Mouse (Mus musculus) forebrain, postnatal 0 days (tissue): ENCODE results near the gene Eogt. TPM values are rescaled to one million over a fixed set of nuclear protein-coding genes. Genes with fewer than 3 reads are reported as not detected.

Source experiments
- ATAC-seq: fragments of 200-750 bp; cut with Nextera tagmentation; 2 replicates; pipeline ENCODE4 v1.8.0; 2017; ENCODE audit warnings: mild to moderate bottlenecking, moderate library complexity
- DNase-seq: peaks from one replicate; pipeline ENCODE4 v3.0.0-alpha.2; 2015
- H3K27ac ChIP-seq: fragments of 300-500 bp; sonication (generic); 2 replicates; pipeline ENCODE4 v1.5.1; 2014; ENCODE audit warnings: low read depth, mild to moderate bottlenecking, antibody characterized with exemption, low read length, moderate library complexity, mixed read lengths
- H3K27me3 ChIP-seq: fragments of 300-500 bp; sonication (generic); 2 replicates; pipeline ENCODE4 v1.6.1; 2014; ENCODE audit warnings: mild to moderate bottlenecking, low read length, mixed read lengths; ENCODE audit not compliant: insufficient read depth
- H3K36me3 ChIP-seq: fragments of 300-500 bp; sonication (generic); 2 replicates; pipeline ENCODE4 v1.6.1; 2014; ENCODE audit warnings: mild to moderate bottlenecking, moderate library complexity; ENCODE audit not compliant: insufficient read depth
- H3K4me1 ChIP-seq: fragments of 300-500 bp; sonication (generic); 2 replicates; pipeline ENCODE4 v1.6.1; 2014; ENCODE audit warnings: antibody characterized with exemption; ENCODE audit not compliant: insufficient read depth
- H3K4me2 ChIP-seq: fragments of 300-500 bp; sonication (generic); 2 replicates; pipeline ENCODE4 v1.6.1; 2014; ENCODE audit warnings: low read depth, mild to moderate bottlenecking, moderate library complexity
- H3K4me3 ChIP-seq: fragments of 300-500 bp; sonication (generic); 2 replicates; pipeline ENCODE4 v1.5.1; 2014; ENCODE audit warnings: low read depth, low read length, mixed read lengths
- H3K9ac ChIP-seq: fragments of 300-500 bp; sonication (generic); 2 replicates; pipeline ENCODE4 v1.6.1; 2014; ENCODE audit warnings: mild to moderate bottlenecking
- H3K9me3 ChIP-seq: fragments of 300-500 bp; sonication (generic); 2 replicates; pipeline ENCODE4 v1.6.1; 2016; ENCODE audit warnings: low read length
- CTCF ChIP-seq: sonication (generic); IDR thresholded peaks from 2 replicates; pipeline ENCODE4 v1.5.1; 2016; ENCODE audit warnings: antibody characterized with exemption, control low read depth, low read depth
- WGBS: fragments of 180-500 bp; shearing (Covaris S2); extraction: QIAGEN DNeasy Blood & Tissue Kit; methylation state at CpG from one replicate; pipeline ENCODE4 v1.1.7; 2014; 5-methylcytosine and 5-hydroxymethylcytosine counted together
- polyA plus RNA-seq: library from polyadenylated mRNA; unstranded; fragments of >200 nt; fragmentation: Nextera tagmentation; extraction: Ambion mirVana; gene quantifications from 2 replicates; pipeline ENCODE4 v1.2.1, GENCODE M21; 2015
- total RNA-seq: library from RNA; depleted of rRNA; stranded (reverse); fragments of >200 nt; gene quantifications from 2 replicates; pipeline ENCODE4 v1.2.3, GENCODE M21; 2014; rRNA removed

The Eogt gene
- 18.0 and 24.8 TPM in 2 replicates for total RNA-seq
- 5.5 and 8.8 TPM in 2 replicates for polyA plus RNA-seq

DNA sequence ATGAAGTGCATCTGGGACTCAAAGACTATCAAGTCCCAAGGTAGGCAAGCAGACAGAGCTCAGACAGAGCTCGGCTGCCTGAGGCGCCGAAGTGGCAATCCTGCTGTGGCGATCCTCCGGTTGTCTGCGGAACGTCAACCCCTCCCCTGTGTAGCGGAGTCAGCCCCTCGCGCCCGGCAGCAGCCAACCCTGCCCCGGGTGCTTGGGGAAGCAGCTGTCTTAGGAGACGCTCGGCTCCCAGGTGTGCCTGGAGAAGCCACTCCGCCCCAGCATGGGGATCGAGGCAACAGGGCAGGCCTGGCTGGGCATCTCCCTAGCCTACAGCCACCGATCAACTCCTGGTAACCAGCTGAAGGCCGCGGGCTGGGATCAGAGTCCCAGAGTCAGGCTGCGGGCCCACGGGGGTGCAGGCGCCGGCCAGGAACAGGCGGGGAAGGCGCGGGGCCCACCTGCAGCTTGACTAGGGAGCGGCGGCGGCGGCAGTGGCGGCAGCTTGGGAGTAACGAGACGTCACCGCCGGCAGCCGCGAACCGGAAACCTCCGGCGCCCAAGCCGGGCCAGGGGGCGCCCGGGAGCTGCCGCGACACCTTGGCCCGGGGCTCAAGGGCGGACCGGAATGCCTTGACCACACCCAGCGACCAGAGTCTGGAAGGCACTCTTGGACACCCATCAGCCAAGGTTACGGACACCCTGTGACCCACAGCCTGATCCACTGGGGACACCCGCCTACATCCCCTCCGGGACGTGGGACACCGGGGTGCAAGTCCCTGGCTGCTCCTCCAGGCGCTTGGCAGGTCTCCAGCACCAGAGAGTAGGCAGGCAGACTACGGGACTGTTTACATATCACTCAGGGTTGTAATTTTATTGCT, at the start of gene Eogt:
Gene Eogt (minus strand): TSS at position 800 of the 869 bp plus-strand sequence.
- Histone ChIP-seq H3K27me3 (no peaks in the 10 kb centered on the region), H3K4me3 (peak within 1 kb of the TSS; percentile 61), H3K27ac (peak within 1 kb of the TSS; percentile 80), H3K4me1 (peaks cover 14% of the 10 kb centered on the region; the same call in 1 of the 2 replicates), H3K9me3 (no peaks in the 10 kb centered on the region), H3K4me2 (peak within 1 kb of the TSS; percentile 93), H3K9ac (peak within 1 kb of the TSS; percentile 76), H3K36me3 (peaks cover 5% of the 10 kb centered on the region; the same call in 1 of the 2 replicates)
- peak; percentile 64 for TF ChIP-seq CTCF
- WGBS: under 1% methylated on average over 56 of the region's 56 CpGs
- peak; percentile 85 for ATAC-seq
- peak; percentile 77 for DNase-seq

DNA sequence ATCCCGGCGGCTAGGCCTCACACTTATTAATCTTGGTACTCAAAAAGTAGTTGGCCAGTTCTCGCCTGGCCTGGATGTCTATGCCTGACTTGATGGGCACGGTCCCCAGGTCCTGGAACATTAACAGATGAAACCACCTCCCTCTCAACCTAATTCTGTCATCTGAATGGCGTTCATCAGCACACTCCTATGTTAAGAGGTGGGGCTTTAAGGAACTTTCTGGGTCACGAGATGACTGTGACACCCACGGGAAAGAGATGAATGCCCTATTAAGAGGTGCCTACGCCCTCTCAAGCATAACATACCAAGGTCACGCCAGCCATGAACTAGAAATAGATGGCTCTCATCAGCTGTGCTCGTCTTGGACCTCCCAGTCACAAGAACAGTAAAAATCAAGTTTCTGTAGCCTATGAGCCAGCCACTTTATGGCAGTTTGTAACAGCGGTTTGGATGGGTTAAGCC, 30.4 kb upstream of the Eogt start:
- peak; percentile 53 for ATAC-seq
- H3K9ac ChIP-seq: peak overlapping the region; percentile 80
- H3K4me1 ChIP-seq: peaks cover 12% of the 10 kb centered on the region
- H3K4me2 ChIP-seq: peak overlapping the region; percentile 81
- H3K36me3 ChIP-seq: peaks cover 10% of the 10 kb centered on the region
- 9% methylated on average over 11 of the region's 11 CpGs for WGBS
- DNase-seq: no peak
- no peaks in the 10 kb centered on the region for H3K9me3 ChIP-seq
- peak overlapping the region; percentile 72 for H3K27ac ChIP-seq
- no peaks in the 10 kb centered on the region for H3K27me3 ChIP-seq
- peak overlapping the region; percentile 91 for H3K4me3 ChIP-seq
- no peak for TF ChIP-seq CTCF

- no peak for TF ChIP-seq CTCF
- no peaks in the 10 kb centered on the region for H3K27me3 ChIP-seq
- peak within 1 kb of the TSS; percentile 81 for H3K4me2 ChIP-seq
- peak within 1 kb of the TSS; percentile 80 for H3K9ac ChIP-seq
- 2% methylated on average over 80 of the region's 80 CpGs for WGBS
- H3K36me3 ChIP-seq: peaks cover 8% of the 10 kb centered on the region
- H3K4me1 ChIP-seq: peaks cover 12% of the 10 kb centered on the region
- H3K27ac ChIP-seq: peak within 1 kb of the TSS; percentile 72
- H3K9me3 ChIP-seq: no peaks in the 10 kb centered on the region
- peak within 1 kb of the TSS; percentile 91 for H3K4me3 ChIP-seq
- DNase-seq (peak; percentile 96), ATAC-seq (peak; percentile 99)
These were observed 29.7 kb upstream of the Eogt start, which contains the start of gene Tmf1 for GRCm38 (mm10) chr6:97178491-97179366. TSS of gene Tmf1 (minus strand) at chr6:97179122.

DNA sequence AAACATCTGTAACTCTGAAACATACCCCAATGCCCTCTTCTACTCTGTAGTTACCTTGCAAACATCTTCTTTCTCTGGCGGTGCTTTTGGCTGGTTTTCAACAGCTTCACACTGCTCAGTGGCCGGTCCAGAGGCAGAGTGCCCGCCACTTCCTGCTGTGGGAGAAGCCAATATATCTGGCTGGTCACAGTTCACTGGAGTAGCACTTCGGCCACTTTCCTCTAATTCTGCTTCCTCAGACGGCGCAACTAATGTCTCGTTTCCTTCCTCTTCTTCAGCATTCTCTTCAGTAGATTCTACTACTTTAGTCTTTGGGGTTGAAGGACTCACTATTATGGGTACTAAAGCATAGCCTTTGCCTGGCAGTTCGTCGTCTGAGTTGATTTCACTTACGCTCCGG, 26.7 kb upstream of the Eogt start:
- Histone ChIP-seq H3K27me3 (no peaks in the 10 kb centered on the region), H3K27ac (no peak overlapping the region), H3K9ac (no peak overlapping the region), H3K4me1 (peaks cover 12% of the 10 kb centered on the region), H3K9me3 (no peaks in the 10 kb centered on the region), H3K36me3 (peaks cover 13% of the 10 kb centered on the region), H3K4me2 (no peak overlapping the region), H3K4me3 (no peak overlapping the region)
- no peak for TF ChIP-seq CTCF
- no peak for DNase-seq
- 81% methylated on average over 11 of the region's 11 CpGs for WGBS
- ATAC-seq: no peak

GRCm38 (mm10) chr6:97150156-97150555, 1.2 kb upstream of the Eogt start:
- Histone ChIP-seq H3K9ac (no peak overlapping the region), H3K4me3 (no peak overlapping the region), H3K4me2 (no peak overlapping the region), H3K4me1 (peaks cover 14% of the 10 kb centered on the region; the same call in 1 of the 2 replicates), H3K9me3 (no peaks in the 10 kb centered on the region), H3K36me3 (peaks cover 4% of the 10 kb centered on the region; the same call in 1 of the 2 replicates), H3K27me3 (no peaks in the 10 kb centered on the region), H3K27ac (no peak overlapping the region)
- ATAC-seq (no peak), DNase-seq (no peak)
- WGBS: 78% methylated on average over 6 of the region's 6 CpGs
- TF ChIP-seq CTCF: peak; percentile 29; the same call in 1 of the 2 replicates

GRCm38 (mm10) chr6:97149721-97150120, 739 bp upstream of the Eogt start:
- Histone ChIP-seq H3K4me1 (peaks cover 14% of the 10 kb centered on the region; the same call in 1 of the 2 replicates), H3K4me3 (no peak overlapping the region), H3K27ac (no peak overlapping the region), H3K36me3 (peaks cover 4% of the 10 kb centered on the region; the same call in 1 of the 2 replicates), H3K9ac (no peak overlapping the region), H3K9me3 (no peaks in the 10 kb centered on the region), H3K27me3 (no peaks in the 10 kb centered on the region), H3K4me2 (no peak overlapping the region)
- ATAC-seq (no peak), DNase-seq (no peak)
- no peak for TF ChIP-seq CTCF
- 88% methylated on average over 2 of the region's 2 CpGs for WGBS
